Mouse (Mus musculus) urinary bladder, adult 2 months (tissue): ENCODE measurements around the gene Cd80. TPM values are rescaled to one million over a fixed set of nuclear protein-coding genes. Genes with fewer than 3 reads are reported as not detected.

Source experiments
- DNase-seq: peaks from one replicate; pipeline ENCODE4 v3.0.0; 2022; ENCODE audit warnings: low spot score
- polyA plus RNA-seq: library from polyadenylated mRNA; depleted of rRNA; stranded (reverse); fragments of >200 nt; gene quantifications from 2 replicates; pipeline ENCODE4 v1.2.3, GENCODE M21; 2012; rRNA removed

The Cd80 gene
- polyA plus RNA-seq, 1 experiment = 1.8 TPM

DNA sequence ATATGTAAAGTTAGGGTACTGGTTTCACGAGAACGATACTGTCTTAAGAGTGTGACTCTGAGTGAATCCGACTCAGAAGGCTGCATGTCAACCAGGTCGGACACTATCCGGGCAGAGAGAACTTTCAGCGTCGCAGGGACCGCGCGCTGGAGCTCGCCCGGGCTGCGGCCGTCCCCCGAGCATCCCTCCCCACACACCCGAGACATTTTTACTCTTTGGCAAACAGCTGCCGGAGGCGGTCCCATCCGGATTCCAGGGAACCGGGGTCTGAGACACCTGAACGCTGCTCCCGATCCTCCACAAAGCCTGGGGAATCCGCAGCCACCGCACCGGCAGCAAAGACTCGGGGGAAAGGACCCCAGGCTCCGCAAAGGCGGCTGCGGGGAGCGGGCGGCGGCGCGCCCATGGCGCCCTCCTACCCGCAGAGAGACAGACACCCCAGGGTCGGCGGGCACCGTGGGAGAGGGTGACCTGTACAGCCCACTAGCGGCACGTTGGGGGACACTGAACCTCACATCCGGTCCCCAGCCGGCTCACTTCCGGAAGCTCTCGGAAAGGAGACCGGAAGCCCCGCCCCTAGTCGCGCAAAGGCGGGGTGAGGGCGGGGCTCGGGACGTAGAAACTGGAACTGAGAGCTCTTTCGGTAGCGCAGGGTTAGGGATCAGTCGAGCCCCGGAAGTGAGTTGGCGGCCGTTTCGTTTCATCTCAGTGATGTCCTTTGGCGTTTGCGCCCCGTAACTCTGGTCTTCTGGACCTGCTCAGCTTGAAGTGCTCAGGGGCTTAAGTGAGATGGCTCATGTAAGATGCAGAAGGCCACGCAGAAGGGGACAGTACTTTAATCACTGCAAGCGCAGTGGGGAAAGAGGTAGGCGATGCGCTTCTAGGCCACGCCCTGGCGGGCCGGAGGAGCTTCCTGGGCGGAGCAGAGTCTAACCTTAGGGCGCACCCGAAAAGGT, 67.0 kb downstream of the Cd80 start, which contains the start of gene Timmdc1:
Timmdc1 (minus strand) TSS at position 535 of the 956 bp plus-strand sequence.
- DNase-seq = peak; percentile 90

- DNase-seq = no peak
Measured at GRCm38 (mm10) chr16:38526264-38526663, 70.9 kb downstream of the Cd80 start.

GRCm38 (mm10) chr16:38536544-38537146, 81.3 kb downstream of the Cd80 start:
- DNase-seq = peak; percentile 40

DNA sequence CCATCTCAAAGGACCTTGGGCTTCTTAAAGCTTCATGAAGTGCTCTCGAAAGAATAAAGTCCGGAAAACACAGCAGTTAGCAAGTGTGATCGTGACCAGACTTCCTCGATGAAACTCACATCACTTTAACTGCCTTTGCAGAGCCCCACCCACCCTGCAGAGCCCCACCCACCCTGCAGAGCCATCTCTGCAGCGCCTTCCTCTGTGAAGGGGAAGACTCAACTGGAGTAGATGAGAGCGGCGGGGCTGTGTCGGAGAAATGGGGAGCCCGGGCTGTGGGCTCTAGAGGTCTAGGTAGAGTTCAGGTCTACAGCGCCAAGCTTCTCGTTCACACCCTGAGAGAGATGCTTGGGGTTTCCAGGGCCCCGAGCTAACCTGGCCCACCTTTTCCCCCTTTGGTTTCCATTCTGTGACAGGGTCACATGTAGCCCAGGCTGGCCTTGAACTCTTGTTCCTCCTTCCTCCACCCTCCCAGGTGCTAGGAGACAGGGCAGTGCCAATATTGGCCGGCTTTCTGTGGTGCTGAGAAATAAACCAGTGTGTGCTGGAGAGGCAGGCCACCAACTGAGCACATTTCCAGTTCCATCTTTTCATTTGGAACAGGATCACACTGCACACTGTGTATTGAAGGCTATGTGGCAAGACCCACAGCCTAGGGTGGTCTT, 83.5 kb downstream of the Cd80 start:
- DNase-seq = no peak

Other genes starting within 250 kb of the Cd80 start
- 0.03 TPM in 1 of 2 replicates, not detected in the other for gene Nr1i2, start 160.7 kb upstream of the Cd80 start, polyA plus RNA-seq
- gene Maats1, start 113.4 kb upstream of the Cd80 start, polyA plus RNA-seq = 0.07 and 0.10 TPM in 2 replicates
- 203 and 240 TPM in 2 replicates for gene Cox17, start 108.6 kb upstream of the Cd80 start, polyA plus RNA-seq
- 0.25 TPM in 1 of 2 replicates, not detected in the other for gene Gm21987, start 108.5 kb upstream of the Cd80 start, polyA plus RNA-seq
- 167 and 176 TPM in 2 replicates for gene Popdc2, start 93.4 kb upstream of the Cd80 start, polyA plus RNA-seq
- 12.7 and 13.8 TPM in 2 replicates for gene Pla1a, start 22.4 kb upstream of the Cd80 start, polyA plus RNA-seq
- gene Adprh, start 2.9 kb upstream of the Cd80 start, polyA plus RNA-seq = 44.3 and 44.8 TPM in 2 replicates
- 14.7 and 15.9 TPM in 2 replicates for gene Timmdc1, start 67.1 kb downstream of the Cd80 start, polyA plus RNA-seq
- gene Poglut1, start 94.7 kb downstream of the Cd80 start, polyA plus RNA-seq = 39.9 and 40.8 TPM in 2 replicates
- 72.3 and 91.6 TPM in 2 replicates for gene Tmem39a, start 103.1 kb downstream of the Cd80 start, polyA plus RNA-seq